21 mouse cellular contexts compared by ENCODE assay signal in genomic region chr19:54955096-54955495, GRCm38 (mm10).
"Had no signal": no experiment of that assay in that cellular context is flagged by ENCODE, and none has a peak within 500 bp of the region (broad histone marks: within the 10 kb centered on the region; RNA-seq: fewer than 3 reads in every experiment).

No protein-coding gene starts in this region.

- H3K27ac ChIP-seq: limb, embryonic 10.5 days; limb, embryonic 13.5 days; liver, embryonic 12.5 days; liver, embryonic 15.5 days; macrophage; midbrain, embryonic 12.5 days; midbrain, embryonic 15.5 days; neural tube, embryonic 12.5 days; neural tube, embryonic 15.5 days; stomach, embryonic 15.5 days had no signal

- ATAC-seq: liver, embryonic 12.5 days; midbrain, embryonic 15.5 days had no signal

- H3K4me3 ChIP-seq: limb, embryonic 10.5 days; limb, embryonic 13.5 days; liver, embryonic 12.5 days; liver, embryonic 15.5 days; midbrain, embryonic 12.5 days; midbrain, embryonic 15.5 days; neural tube, embryonic 12.5 days; neural tube, embryonic 15.5 days; stomach, embryonic 15.5 days had no signal

- DNase-seq: kidney, adult 18-20 months; kidney, adult 9 months; kidney, postnatal 4 days; layer of hippocampus, adult 9-11 months; liver; lung, adult 2 months; right cerebral cortex, adult 18-20 months; right cerebral cortex, postnatal 25 days; spleen, adult 18-20 months; thymus, adult 18-20 months; thymus, postnatal 36 days had no signal
